Mouse (Mus musculus): ENCODE data around the gene Stap2.

Stap2 gene

DNA sequence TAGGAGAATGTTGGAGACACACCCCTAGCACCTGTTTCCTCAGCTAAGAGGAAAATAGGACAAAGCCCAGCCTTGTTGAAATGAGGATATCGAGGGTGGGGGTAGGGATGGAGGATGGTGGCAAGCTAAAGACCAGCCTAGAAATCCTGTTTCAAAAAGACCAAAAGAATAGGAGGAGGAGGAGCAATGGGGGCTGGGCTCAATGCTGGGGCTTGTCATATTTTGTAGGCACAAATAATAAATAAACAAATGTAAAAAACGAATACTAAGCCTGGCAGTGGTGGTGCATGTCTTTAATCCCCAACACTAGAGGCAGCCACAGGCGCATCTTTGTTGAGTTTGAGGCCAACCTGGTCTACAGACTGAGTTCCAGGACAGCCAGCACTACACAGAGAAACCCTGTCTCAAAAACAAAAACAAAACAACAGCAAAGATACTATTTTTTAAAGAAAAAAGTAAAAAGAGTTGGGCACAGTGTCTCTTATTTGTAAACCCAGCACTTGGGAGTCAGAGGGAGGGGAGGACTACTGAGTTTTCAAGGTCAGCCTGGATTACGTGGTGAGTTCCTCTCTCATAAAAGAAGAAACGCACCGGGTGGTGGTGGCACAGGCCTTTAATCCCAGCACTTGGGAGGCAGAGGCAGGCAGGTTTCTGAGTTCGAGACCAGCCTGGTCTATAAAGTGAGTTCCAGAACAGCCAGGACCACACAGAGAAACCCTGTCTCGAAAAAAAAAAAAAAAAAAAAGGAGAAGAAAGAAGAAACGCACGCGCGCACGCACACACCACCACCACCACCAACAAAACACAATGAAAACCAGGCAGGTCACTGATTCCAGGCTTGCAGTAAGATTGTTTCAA, 47.4 kb downstream of the Stap2 start:
- peak in 1 of 2 experiments; percentile 32 for DNase-seq

DNA sequence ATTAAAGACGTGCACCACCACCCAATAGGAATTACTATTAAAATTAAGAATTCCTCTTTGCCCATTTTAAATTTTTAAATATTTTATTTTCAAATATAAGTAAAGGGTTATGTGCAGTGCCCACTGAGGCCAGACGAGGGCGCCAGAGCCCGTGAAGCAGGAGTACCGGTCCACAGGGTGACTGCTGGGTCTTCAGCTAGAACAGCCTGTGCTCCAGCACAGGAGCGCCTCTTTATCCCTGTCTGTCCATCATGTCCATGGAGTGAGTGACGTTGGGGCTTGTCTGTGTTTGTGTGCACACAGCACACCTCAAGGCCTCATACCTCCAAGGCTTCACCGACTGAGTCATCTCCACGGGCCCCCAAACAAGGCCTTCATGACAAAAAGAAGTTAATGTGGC, 48.2 kb downstream of the Stap2 start:
- peak; percentile 82 to 86 for DNase-seq

DNA sequence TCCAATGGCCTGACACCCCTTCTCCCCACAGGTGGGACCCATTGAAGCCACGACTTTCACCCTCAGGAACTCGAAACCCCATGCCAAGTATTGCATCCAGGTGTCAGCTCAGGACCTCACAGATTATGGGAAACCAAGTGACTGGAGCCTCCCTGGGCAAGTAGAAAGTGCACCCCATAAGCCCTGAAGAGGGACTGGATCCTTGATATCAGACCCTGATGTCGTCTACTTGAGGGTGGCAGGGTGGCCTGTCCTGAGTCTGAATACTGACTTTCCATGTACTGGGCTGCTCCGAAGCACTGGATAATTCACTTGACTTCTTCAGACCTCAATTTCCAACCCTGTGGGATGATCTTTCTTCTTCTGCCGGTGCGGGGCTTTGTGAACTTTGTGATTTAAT, 48.8 kb downstream of the Stap2 start:
- no peak for DNase-seq

DNA sequence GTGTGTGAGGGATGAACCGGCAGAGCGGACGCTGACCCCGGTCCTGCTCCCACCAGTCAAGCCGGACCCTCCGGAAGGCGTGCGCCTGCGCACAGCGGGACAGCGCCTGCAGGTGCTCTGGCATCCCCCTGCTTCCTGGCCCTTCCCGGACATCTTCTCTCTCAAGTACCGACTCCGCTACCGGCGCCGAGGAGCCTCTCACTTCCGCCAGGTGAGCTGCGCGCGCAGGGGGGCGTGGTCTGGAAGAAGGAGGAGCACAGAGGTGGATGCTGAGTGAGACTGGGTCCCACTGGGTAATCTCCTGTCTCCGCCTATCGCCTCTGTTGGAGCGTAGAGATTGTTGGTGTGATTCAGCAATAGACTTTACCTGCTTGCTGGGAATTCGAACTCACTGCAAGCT, 49.3 kb downstream of the Stap2 start:
- DNase-seq = peak; percentile 87 to 92

DNA sequence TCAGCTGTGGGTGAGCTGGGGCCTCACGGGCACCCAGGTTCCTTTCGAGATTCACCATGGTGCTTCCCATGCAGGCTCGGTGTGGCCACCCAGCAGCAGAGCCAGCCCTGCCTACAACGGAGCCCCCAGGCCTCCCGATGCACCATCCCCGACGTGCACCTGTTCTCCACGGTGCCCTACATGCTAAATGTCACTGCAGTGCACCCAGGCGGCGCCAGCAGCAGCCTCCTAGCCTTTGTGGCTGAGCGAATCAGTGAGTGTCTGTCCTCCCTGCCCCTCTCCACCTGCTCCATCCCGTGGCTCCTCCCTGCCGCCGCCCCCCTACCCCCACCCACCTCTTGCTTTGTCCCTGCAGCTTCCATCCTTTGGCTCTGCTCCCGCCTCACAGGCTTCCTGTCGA, 51.2 kb downstream of the Stap2 start:
- DNase-seq = peak in 1 of 2 experiments; percentile 32

DNA sequence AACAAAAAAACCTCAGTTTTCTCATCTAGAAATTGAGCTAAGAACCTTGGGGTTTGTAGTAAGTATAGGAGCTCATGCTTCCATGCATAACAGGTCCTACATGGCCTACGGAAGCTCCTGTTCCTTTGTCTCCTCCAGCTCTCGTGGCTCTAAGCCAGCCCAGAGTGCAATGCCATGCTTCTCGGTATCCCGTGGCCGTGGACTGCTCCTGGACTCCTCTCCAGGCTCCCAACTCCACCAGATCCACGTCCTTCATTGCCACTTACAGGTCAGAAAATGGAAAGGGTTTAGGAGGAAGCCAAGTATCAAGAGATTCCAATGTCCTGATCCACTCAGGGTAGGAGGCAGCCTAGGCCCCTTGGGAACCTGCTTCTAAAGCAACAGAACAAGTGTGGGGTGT, 51.6 kb downstream of the Stap2 start:
- DNase-seq = no peak

DNA sequence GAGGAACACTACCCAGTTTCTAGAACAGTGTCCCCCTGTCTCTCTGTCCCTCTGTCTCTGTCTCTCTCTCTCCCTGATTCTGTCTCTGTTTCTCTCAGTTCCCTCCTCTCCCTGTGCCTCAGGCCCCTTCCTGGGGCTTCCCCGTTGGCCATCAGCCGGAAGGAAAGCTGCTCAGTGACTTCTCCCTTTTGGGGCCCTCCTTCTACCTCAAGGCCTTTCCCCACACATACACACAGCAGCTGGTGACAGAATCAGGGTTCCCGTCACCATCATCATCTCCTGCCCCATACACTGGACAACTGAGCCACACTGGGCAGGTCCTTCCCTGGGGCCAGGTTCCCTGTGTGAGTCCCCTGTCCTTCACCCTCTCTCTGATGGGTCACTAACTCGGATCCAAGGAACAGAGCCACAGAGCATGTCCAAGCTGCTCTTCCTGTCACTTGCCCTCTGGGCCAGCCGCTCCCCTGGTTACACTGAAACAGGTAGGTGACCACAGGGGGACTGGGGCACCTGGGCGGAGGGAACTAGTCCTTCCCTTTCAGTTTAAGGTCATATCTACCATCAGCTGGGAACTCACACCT, 52.8 kb downstream of the Stap2 start, which contains the start of gene Ebi3:
TSS of gene Ebi3 (plus strand) at position 194 of the 581 bp plus-strand sequence.
- DNase-seq = peak in 1 of 2 experiments; percentile 23

DNA sequence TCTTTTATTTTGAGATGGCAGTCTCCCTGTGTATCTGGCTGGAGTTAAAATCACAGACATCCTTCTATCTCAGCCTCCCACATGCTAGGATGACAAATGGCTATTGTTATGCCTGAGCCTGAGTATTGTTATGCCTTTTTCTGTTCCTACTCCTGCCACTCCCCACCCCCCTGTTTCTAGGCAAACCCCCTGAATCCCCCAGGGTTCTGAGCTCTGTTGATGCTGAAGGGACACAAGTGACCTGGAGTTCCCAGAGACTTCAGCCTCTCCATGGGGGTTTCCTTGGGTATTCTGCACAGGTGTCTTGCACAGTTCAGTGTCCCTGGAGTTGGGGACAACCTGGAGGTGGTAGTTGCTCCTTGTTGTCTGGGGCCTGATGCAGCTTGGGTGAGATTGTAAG, 53.3 kb downstream of the Stap2 start:
- peak in 1 of 2 experiments; percentile 25 for DNase-seq

DNA sequence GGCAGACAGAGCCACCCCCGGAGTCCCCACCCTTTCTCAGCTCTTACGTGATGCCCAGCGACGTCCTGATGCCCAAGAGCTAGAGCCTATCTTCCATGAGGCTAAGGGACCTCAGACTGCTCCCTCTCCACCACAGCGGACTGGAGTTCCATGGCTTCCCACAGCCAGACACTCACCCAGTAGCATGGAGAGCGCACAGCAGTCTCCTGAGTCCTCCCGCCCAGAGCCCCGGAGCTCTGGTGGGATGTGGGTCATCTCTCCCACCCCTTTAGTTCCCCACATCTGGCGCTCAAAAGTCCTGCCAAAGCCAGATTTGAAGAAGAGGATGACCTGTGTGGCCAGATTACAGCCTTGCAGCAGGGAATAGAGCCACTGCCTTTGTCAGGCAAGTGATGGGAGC, 54.8 kb downstream of the Stap2 start:
- DNase-seq = no peak

DNA sequence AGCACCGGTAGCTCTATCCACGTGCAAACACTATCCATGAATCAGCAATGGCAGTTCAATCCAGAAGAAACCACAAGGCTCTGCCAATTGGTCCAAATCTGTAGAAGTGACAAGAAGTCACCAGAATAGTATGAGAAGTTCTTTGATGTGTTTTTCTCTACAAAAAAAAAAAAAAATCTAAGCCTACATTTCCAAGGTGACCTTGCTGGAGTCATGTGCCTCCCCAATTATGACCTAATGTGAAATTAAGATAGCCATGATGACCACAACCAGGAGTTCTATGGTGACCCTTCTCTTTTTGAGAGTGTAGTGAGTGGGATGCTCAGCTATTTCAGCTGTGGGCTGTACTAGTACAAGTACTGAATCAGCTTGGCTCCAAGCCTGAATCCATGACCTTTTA, 56.0 kb downstream of the Stap2 start, which contains the start of gene Zfp119b:
TSS of gene Zfp119b (minus strand) at position 101 of the 400 bp plus-strand sequence.
- DNase-seq = no peak

DNA sequence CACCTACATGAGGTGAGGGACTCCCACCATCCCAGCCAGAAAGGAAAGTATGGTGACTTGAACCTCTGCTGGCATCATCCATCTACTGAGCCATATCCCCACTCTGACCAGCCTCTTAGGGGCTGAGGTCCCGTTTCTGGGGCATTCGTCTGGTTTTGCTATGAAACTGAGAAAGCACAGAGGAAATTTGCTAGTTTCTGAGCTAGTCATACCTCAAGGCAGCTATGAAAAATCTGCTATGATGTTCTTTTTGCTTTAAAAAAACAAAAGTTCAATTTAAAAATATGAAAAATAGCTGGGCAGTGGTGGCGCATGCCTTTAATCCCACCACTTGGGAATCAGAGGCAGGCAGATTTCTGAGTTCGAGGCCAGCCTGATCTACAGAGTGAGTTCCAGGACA, 56.7 kb downstream of the Stap2 start:
- no peak for DNase-seq
